Mouse (Mus musculus): ENCODE data around the gene Myod1.

The Myod1 gene

DNA sequence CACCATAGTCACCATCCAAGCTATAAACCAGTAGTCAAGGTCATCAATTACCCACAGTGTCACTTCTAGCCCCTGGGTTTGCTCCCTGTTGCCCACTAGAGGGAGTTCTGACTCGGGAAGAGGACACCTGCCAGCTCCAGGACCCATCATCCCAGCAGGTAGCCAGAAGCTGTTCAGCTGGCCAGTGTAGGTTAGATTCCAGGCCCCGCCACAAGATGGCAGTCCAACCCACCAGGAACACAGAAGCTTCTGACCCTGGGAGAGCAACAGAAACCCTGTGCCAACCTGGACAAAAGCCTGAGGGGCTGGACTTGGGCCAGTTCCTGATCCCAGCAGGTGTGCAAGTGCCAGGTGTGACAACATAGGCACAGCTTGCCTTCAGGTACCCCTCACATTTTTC, 16.8 kb downstream of the Myod1 start:
- peak; percentile 99 for DNase-seq

DNA sequence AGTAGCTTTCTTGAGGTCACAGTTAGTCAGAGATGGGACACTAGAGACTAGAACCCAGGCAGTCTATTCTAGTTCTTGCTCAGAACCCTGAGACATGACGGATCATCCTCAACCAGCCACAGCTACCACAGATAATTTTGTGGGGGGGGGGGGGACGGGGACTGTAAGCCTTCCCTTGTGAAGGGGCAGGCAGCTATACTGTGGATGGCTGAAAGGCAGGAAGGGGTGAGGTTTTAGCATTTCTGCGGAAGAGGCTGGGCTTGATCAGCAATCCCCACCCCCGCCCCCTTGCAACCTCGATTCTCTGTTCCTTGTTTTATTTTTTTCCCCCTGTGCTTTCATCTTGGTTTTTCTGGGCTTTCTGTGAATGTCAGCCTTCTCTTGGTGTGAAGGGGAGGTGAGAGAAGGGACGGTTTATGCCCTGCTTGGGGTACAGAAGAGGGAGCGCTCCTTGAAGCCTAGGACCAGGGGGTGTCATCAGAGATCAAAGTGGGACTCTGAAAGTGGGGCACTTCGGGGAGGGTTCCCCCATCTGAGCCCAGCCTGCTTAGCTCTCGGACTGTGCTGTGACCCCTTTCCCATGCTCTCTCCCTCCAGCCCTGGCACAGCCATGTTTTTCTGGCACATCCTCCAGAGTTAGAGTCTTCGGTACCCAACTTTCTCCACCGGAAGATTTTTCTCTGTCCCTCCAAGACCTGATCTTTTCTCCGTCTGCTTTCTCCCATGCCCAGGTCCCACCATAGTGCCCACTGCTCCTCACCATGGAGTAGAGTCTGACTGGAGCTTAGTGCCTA, 17.6 kb downstream of the Myod1 start:
- peak in 1 of 2 experiments; percentile 20 for DNase-seq

DNA sequence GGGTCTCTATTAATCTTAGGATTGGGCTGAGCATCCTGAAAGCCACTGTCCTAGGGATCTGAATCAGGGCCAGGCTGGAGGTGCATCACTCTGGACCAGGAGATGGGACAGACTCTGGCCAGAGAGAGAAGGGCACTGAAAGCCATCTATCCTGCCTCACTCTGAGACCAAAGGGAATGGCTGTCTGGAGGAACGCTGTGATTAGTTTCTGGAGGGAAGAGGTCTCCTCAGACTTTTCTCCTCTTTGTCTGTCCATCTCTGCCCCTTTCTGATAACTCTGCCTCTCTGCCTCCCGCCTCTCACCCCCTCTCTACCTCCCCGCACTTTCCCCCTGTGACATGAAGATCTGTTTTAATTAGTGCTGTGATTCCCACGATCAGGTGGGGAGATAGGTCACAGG, 18.7 kb downstream of the Myod1 start:
- peak in 1 of 2 experiments; percentile 33 for DNase-seq

DNA sequence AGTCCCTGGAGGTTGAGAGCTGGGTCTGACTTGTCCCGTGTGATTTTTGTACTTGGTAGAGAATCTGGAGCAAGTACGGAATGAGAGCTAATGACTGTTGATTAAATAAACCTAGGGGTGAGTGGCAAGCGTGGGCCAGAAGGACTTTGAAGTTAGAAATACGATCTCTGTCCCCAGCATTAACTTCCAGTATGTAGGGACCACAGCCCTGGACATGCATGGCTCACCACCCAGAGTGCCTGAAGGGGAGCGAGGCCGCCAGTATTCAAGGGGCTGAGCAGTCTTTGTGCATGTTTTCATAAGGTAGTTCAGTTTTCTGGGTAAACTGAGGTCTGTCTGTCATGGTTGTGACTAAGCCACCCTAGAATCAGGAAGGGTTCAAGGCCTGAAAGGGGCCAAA, 19.3 kb downstream of the Myod1 start:
- DNase-seq: no peak

DNA sequence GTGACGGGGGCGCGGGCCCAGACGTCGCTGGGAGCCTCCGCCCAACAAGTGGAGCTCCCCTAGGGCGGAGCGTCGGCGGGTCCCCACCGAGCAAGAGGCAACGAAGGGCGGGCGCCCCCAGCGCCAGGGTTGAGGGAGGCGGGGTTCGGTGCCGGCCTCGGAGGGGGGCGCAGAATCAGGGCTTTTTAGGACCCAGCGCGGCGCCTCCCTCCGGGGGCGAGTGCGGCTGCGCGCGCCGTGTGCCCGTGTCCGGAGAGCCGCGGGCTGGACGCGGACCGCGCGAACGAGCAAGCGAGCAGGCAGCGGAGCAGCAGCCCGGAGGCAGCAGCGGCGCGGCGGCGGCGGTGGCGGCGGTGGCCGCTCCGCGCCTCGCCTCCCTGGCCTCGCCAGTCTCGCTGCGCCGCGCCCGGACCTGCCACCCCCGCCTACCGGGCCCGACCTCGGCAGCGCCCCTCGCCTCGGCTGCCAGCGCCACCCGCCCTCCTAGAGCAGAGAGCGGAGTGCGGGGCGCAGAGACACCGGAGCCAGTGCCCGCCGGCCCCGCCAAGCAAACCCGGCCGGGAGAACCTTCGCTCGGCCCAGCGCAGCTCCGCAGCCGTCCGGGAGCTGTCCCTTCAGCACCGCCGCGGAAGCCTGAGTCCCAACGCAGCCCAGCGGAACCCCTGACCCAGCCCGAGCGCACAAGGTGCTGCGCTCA, 20.1 kb downstream of the Myod1 start, which contains the start of gene Kcnc1:
TSS of gene Kcnc1 (plus strand) at position 267 of the 697 bp plus-strand sequence.
- peak; percentile 91 to 93 for DNase-seq

DNA sequence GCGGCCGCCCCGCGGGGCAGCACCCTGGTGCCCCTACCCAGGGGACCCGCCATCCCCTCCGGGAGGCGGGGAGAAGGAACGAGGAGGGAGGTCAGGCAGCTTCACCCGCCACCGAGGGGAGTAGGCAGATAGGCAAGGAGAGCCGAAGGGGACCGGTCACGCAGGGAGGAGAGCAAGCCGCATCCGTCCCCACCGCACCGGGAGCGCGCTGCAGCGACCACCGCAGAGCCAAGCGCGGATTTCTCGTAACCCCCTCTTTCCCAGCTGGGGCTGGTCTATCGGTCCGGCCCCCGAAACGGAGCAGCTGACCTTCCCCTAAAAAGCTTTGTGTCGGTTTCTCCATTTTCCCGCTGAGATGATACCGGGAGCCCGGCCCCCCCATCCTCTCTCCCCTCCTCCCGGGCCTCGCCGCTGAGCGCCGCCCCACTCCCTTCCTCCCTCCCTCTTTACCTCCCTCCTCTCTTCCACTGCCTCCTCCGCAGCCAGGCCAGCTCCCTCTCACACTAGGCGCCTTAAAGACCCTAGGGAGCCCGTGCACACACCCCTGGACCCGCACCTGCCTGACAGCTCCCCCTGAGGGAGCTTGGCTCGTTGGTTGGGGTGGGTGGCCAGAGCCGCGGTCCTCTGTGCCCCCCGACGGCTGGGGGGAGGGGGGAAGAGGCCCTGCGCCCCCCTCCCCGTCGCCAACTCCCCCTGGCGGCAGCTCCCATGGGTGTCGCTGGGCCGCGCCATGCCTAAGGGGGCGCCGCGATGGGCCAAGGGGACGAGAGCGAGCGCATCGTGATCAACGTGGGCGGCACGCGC, 20.9 kb downstream of the Myod1 start:
- DNase-seq: peak; percentile 74 to 81

DNA sequence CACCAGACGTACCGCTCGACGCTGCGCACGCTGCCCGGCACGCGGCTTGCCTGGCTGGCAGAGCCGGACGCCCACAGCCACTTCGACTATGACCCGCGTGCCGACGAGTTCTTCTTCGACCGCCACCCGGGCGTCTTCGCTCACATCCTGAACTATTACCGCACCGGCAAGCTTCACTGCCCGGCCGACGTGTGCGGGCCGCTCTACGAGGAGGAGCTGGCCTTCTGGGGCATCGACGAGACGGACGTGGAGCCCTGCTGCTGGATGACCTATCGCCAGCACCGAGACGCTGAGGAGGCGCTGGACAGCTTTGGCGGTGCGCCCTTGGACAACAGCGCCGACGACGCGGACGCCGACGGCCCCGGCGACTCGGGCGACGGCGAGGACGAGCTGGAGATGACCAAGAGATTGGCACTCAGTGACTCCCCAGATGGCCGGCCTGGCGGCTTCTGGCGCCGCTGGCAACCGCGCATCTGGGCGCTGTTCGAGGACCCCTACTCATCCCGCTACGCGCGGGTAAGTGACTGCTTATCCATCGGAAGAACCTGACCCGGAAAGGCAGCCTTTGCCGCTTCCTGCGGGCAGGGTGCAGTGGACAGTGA, 21.6 kb downstream of the Myod1 start:
- DNase-seq: peak; percentile 61 to 63

DNA sequence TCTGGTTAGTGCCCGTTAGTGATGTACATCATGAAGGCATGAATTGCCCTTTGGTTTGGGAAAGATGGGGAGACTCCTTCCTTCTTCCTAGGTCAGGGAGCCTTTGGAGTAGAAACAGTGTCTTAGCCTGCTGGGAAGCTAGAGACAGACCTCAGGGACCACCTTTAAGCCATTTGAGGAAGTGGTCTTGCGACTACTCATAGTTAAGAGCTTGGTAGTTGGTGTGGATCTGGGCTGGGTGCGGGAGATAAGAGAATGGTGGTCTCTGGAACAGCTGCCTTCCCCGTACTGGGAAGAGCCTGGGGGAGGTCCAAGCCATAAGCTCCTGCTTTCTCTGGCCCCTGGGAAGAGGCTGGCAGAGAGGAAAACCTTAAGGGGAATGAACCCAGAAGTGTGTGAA, 22.3 kb downstream of the Myod1 start:
- peak; percentile 9 to 26 for DNase-seq

DNA sequence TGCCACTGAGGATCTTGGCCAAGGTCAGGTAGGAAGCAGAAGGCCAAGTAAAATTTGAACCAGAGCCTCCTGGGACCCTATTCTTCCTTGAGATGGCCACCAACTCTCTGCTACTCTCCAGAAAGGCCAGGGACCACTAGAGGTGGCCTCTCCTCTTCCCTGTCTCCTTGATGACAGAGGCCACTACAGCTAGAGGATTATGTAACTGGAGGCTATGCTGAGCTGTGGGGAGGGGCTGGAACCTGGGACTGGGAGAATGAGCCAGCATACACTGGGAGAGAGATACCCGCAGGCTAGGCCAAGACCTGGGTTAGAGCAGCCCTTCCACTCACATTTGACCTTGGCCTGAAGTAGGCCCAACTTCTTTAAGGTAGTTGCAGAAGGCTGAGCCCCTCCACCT, 23.4 kb downstream of the Myod1 start:
- DNase-seq: peak in 1 of 2 experiments; percentile 50

DNA sequence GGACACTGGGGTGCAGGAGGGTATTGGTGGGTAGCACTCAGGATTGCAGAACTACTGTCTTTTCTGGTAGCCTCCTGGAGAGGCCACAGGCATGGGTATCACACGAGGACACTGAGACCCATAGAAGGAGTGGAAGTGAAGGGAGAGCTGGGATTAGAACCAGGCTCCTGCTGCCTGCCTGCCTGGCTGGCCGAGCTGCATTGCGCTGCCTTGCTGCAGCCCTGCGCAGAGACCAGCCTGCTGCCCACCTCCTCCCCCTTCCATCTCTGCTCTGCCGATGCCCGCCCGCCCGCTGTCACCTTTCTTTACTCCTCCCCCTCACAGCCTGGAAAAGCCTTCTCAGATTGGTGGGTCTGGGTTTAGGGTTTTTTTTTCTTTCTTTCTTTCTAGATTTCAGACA, 24.1 kb downstream of the Myod1 start:
- peak; percentile 67 to 70 for DNase-seq

DNA sequence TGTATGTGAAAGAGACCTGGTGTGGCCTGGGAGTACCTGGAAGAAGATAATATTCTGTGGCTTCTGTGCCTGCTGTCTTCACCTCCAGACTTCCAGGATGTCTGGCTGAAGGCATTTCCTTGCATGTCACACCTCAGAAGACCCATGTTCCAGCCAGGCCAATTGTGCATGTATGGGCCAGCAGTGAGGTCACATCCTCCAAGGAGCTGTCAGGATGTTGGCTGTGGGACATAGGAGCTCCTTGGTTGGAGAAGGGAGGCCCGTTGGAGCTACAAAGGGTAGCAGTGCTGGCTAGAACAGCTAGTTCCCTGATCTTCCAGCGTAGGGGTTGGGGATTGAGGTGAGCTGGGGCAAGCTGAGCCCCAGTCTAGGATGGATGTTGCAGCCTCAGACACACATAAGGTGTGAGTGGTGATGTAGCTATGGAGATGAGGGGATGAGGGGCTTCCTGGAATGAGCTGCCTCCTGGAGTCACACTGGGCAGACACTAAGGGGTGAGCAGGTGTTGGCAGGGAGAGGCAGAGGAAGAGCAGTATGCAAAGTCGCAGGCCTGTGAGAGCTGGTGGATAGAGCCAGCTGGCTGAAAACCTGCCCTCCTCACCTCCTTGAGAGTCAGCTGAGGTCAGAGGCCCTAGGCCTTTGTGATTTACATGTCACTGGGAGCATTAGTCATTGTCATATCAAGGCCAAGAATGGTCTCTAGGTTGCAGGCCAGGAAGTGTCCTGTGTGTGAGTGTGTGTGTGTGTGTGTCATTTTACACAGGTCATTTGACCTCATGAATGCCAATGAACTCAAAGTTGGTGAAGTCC, 25.3 kb downstream of the Myod1 start:
- no peak for DNase-seq

DNA sequence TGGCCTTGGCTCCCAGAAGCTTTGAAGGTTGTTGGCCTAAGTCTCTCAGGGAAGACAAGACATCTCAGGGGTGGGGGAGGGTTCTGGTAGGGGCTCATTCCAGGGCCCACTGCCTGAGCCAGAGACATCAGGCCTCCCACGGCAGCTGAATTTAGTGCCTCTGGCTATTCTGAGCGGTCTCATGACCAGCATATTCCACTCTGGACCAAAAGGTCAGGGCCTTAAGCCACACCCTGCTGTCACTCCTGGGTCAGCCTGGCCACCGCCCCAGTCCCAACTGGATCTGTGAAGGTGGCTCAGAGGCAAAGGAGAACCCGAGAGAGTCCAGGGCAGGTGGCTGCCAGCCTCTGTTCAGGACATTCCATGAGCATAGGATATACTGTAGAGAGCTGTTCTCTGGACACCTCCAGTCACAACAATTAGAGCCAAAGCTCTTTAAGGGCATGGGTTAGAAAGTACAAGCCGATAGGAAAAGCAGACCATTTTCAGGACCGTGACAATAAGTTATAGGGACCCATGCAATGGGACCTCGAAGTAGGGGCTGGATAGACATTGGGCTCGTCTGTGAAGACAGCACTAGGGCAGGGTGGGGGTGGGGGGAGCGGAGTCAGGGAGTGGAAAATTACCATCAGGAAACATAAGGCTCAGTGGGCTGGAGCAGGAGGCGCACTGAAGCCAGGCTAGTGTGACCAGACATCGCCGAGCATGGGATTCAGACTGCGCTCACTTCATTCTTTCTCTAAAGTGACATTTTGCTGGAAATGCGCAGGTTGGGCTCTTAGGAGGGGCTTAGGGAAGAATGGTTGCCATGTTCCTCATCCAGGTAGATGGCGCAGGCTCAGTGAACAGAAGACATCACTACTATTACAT, 27.6 kb downstream of the Myod1 start:
- DNase-seq: no peak

DNA sequence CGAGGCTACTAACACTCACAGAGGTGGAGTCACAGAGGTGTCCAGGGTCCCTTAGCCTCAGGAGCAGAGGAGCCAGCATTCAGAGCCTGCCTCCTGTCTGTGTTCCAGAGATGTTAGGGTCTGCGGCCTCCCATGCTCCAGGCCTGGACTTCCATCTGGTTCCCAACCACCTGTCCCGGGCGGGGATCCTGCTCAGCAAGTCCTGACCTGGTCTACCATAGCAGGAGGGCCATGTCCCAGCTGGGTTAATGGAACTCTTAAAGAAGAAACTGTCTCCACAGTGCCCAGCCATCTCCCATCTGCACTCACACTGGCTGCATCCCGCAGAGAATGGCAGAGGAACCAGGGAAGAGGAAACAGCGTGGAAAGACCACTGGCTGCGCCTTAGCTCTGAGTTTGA, 28.5 kb downstream of the Myod1 start:
- no peak for DNase-seq

DNA sequence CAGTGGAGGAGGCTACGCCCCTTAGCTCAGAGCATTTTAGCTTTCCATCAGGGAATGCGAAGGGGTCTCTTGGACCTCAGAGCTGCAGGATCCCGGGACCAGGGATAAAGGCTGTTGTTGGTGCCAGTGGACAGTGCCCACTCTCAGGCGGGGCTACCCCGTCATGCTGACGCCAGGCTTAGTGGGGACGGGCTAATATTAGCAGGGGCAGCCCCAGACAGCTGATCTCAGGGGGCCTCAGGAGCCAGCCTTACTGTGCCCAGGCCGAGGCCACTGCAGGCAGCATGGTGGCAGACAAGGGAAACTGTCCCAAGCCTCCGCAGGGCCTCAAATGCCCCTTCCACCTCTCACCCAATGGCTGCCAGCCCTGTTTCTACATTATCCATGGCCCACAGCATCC, 32.3 kb downstream of the Myod1 start:
- DNase-seq: peak in 1 of 2 experiments; percentile 46

DNA sequence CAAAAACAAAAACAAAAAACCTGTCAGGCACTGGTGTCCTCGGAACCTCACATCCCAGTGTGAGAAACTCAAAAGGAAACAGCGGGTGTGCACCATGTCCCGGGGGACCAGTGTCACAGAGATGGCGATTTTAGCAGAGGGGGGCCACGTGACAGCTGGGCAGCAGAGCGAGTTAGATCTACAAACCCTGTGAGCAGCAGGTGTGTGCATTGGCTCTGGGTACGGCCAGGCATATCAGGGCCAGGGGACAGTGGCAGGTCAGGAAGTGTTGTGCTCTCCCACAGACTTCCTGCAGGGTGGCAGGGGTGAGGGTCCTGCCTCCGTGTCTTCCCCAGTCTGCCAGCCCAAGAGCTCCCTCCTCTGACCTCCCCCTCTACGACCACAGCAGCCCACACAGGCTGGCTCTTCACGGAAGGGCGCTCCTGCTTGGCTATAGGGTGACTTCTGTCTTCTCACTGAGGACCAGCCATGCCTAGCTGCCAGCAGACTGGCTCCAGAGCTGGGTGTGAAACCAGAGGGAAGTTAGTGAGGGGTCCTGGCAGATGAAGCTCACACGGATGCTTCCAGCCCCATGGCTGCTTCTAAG, 33.0 kb downstream of the Myod1 start:
- no peak for DNase-seq

DNA sequence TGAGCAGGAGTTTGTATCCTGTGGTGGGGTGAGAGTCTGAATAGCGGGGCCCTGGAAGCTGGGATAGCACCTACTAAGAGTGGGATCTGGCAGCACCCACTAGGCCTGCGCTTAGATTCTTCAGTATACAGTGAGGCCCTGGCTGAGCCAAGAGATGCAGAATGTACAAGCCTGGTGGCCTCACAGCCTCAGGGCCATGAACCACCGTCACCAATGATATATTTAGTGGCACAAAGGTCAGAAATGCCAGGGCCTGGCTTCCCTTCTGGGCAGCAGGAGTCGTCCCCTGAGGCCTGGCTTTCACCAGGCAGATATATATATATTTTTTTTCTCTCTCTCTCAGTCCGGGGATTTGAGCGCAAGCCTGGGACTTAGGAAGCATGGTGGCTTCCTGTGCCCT, 34.5 kb downstream of the Myod1 start:
- DNase-seq: no peak

DNA sequence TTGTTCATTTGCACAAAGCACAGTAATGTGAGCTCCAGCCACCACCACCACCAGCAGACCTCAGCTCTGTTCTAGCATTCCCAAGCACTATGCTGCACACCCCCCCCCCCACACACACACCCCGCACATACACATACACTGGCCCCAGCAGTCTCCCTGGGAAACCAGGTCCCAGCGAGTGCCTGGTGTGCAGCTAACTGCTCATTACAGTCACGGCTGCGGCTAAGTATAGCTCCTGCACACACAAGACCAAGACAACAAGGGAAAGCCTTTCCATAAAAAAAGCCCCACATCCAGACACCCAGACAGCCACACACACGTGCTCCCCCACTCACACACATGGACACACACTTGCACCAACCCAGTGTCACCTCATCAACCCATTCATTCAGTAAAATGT, 36.5 kb downstream of the Myod1 start:
- no peak for DNase-seq

DNA sequence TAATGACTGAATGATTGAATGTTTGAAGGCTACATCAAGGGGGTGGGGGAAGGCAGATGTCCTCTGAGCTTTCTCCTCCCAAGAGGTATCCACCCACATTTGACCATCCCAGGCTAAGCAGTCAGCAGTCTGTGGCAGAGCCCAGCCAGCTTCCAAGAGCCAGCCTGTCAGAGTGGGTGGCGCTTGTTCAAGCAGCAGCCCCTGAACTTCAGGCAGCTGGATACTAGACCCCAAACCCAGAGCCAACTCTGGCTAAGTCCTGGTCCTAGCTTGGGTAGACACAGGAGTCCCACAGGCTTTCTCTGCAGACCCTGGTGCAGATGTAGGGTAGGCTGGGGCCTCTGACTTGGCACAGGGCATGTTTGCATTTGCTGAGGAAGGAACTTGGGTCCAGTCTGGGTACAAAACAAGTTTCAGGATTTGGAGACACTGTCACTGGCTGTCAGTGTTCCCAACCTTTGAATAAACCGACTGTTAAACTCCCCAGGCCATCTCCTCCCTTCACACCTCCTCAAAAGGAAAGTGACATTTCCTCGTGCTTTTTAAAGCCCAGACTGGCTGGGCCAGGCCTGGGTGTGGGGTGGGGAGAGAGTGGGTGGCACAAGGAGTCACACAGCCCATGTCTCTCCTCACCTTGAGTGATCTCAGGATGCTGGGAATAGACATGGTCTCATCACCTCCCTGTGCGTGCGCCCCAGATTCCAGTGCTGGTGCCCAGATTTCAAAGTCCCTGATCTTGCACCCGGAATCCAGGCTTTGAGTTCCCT, 37.9 kb downstream of the Myod1 start:
- no peak for DNase-seq

DNA sequence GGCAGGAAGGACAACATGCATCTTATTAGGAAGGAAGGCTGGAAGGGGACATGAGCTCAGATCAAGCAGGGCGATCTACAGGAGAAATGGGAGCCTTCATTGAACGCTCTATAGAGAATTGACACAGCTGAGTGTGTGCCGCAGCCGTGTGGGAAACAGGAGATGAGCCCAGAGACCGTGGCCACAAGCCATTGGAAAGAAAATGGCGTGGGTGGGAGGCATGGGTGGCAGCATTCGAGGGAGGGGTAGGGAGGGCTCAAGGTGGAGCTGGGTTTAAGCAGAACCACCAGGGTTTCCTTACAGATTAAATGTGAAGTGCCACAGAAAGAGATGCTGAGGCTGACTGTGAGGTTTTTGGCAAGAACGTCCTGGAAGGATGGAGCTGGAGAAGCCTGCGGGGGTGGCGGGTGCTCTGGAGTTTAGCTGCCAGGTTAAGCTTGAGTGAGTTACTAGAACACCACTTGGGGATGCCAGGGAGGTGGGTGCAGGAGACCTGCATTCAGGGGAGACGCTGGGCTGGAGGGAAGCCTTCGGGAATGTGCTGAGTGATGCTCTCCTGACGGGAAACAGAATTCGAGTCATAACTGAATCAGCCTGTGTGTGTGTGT, 39.6 kb downstream of the Myod1 start:
- DNase-seq: peak in 1 of 2 experiments; percentile 63
